Mouse (Mus musculus): ENCODE results near the gene Hivep3. TPM values are rescaled to one million over a fixed set of nuclear protein-coding genes. Genes with fewer than 3 reads are reported as not detected.

Hivep3 gene
- polyA plus RNA-seq, 1 experiment from 2014 or later = 19.0 TPM

- no peak for ATAC-seq (replicated peaks)
- 48% methylated on average over 3 of the region's 3 CpGs for WGBS
These were observed 269.4 kb downstream of the Hivep3 start for GRCm38 (mm10) chr4:120003006-120003405.

DNA sequence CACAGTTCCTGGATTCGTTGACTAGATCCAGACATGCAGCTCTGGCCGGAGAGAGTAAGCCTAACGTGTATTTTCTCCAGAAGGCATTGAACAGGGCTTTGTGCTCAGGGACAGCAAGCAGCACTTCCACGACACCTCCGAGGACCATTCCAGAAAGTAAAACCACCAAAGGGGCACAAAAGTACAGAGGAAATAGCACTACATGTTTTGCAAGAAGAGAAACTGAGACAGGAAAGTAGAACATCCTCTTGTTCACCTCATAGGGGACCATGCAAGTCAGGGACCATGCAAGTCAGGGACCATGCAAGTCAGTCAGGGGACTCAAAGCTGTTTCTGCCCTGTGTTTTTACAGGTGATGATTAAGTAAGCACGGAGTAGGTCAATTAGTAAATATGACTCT lies 272.5 kb downstream of the Hivep3 start:
- H3K27me3 ChIP-seq (replicated peaks) = no peaks in the 10 kb centered on the region
- no peak for ATAC-seq (replicated peaks)
- no peaks in the 10 kb centered on the region for H3K4me1 ChIP-seq
- no peaks in the 10 kb centered on the region for H3K36me3 ChIP-seq (replicated peaks)
- no peak overlapping the region for H3K27ac ChIP-seq
- no peaks in the 10 kb centered on the region for H3K9me3 ChIP-seq
- no peak overlapping the region for H3K9ac ChIP-seq
- H3K4me2 ChIP-seq = no peak overlapping the region
- 86% methylated on average over 6 of the region's 6 CpGs for WGBS
- H3K4me3 ChIP-seq = no peak overlapping the region

More at GRCm38 (mm10) chr4:120003006-120003405, 269.4 kb downstream of the Hivep3 start:
- Histone ChIP-seq H3K4me2 (no peak overlapping the region), H3K9ac (no peak overlapping the region), H3K27me3 (replicated peaks) (no peaks in the 10 kb centered on the region), H3K4me1 (no peaks in the 10 kb centered on the region), H3K4me3 (no peak overlapping the region), H3K27ac (no peak overlapping the region), H3K36me3 (replicated peaks) (no peaks in the 10 kb centered on the region), H3K9me3 (no peaks in the 10 kb centered on the region)

DNA sequence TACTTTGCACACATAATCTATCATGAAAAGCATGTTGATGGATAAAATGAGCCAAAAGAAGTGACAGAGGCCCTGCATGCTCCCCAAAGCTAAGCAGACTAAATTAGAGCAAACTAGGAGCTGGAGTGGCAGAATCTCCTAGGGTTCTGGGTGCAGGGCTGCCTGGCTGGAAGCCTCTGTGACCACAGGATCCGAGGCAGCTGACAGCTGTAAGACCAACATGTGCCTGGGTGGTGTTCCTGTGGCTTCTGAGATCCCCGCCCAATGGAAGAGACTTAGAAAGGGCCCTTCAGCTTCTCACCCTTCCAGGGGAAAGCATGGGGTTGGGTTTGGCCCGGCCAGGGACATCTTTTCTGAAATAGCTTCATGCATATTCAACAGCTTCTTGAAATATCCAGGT lies 274.3 kb downstream of the Hivep3 start:
- Histone ChIP-seq H3K27me3 (replicated peaks) (no peaks in the 10 kb centered on the region), H3K4me2 (no peak overlapping the region), H3K9ac (no peak overlapping the region), H3K36me3 (replicated peaks) (no peaks in the 10 kb centered on the region), H3K9me3 (no peaks in the 10 kb centered on the region), H3K4me3 (no peak overlapping the region), H3K4me1 (no peaks in the 10 kb centered on the region), H3K27ac (no peak overlapping the region)
- 71% methylated on average over 3 of the region's 3 CpGs for WGBS
- no peak for ATAC-seq (replicated peaks)

- H3K4me1 ChIP-seq = no peaks in the 10 kb centered on the region
- H3K36me3 ChIP-seq (replicated peaks) = no peaks in the 10 kb centered on the region
- H3K27me3 ChIP-seq (replicated peaks) = no peaks in the 10 kb centered on the region
- H3K27ac ChIP-seq = no peak overlapping the region
- no peaks in the 10 kb centered on the region for H3K9me3 ChIP-seq
- no peak overlapping the region for H3K4me2 ChIP-seq
- H3K4me3 ChIP-seq = no peak overlapping the region
- no peak for ATAC-seq (replicated peaks)
- WGBS = 75% methylated on average over 2 of the region's 2 CpGs
- no peak overlapping the region for H3K9ac ChIP-seq
These were observed 275.6 kb downstream of the Hivep3 start for GRCm38 (mm10) chr4:120009151-120009550.

GRCm38 (mm10) chr4:120011788-120012187 lies 278.2 kb downstream of the Hivep3 start:
- H3K4me2 ChIP-seq = no peak overlapping the region
- H3K4me1 ChIP-seq = no peaks in the 10 kb centered on the region
- 77% methylated on average over 10 of the region's 10 CpGs for WGBS
- no peaks in the 10 kb centered on the region for H3K27me3 ChIP-seq (replicated peaks)
- no peak overlapping the region for H3K4me3 ChIP-seq
- no peaks in the 10 kb centered on the region for H3K9me3 ChIP-seq
- H3K27ac ChIP-seq = no peak overlapping the region
- H3K36me3 ChIP-seq (replicated peaks) = no peaks in the 10 kb centered on the region
- ATAC-seq (replicated peaks) = no peak
- H3K9ac ChIP-seq = no peak overlapping the region

DNA sequence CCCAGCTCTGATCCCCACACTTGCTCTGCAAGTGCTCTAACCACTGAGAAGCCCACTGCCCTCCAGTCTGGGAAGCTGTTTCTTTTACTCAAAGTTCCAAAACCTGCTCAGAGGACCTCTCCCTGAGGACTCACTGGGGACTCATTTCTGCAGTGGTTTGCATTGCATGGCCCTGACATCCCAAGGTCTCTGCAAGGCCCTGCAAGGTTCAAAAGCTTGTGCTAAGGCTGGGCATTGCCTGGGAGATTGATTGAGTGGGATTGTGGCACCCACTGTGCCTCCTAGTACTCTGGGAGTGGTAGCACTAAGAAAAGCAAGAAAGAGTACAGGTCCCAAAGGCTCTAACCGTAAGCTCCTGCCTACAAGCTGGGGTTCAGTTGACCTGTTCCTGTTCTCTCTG lies 279.3 kb downstream of the Hivep3 start:
- WGBS = 90% methylated on average over 1 of the region's 1 CpGs
- no peaks in the 10 kb centered on the region for H3K36me3 ChIP-seq (replicated peaks)
- no peak overlapping the region for H3K27ac ChIP-seq
- ATAC-seq (replicated peaks) = no peak
- H3K4me3 ChIP-seq = no peak overlapping the region
- H3K9me3 ChIP-seq = no peaks in the 10 kb centered on the region
- H3K4me1 ChIP-seq = no peaks in the 10 kb centered on the region
- no peak overlapping the region for H3K4me2 ChIP-seq
- no peaks in the 10 kb centered on the region for H3K27me3 ChIP-seq (replicated peaks)
- H3K9ac ChIP-seq = no peak overlapping the region

- no peaks in the 10 kb centered on the region for H3K4me1 ChIP-seq
- H3K9ac ChIP-seq = no peak overlapping the region
- no peak for ATAC-seq (replicated peaks)
- H3K27me3 ChIP-seq (replicated peaks) = no peaks in the 10 kb centered on the region
- no peak overlapping the region for H3K4me2 ChIP-seq
- no peak overlapping the region for H3K4me3 ChIP-seq
- H3K9me3 ChIP-seq = no peaks in the 10 kb centered on the region
- H3K27ac ChIP-seq = no peak overlapping the region
- WGBS = 79% methylated on average over 5 of the region's 5 CpGs
- no peaks in the 10 kb centered on the region for H3K36me3 ChIP-seq (replicated peaks)
These were observed 284.8 kb downstream of the Hivep3 start for GRCm38 (mm10) chr4:120018426-120018825.

DNA sequence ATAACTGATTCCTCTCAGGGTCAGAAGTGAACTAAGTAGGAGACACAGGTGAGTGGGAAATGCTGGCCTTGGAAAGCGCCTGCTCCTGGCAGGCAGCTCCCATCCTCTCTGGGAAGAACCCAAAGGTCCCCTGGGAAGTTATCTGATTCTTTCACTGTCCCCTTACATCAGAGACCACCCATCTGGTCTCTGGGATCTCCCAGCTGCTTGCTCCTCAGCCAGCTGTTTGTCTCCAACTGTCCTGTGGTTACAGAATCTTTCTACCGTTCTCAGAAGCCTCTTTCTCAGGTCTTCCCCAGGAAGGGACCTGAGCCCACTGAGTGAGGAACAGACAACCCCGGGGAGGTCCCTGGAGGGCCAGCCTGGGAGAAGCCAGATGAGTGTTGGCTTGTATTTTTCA lies 288.8 kb downstream of the Hivep3 start:
- no peak overlapping the region for H3K27ac ChIP-seq
- no peaks in the 10 kb centered on the region for H3K9me3 ChIP-seq
- no peak for ATAC-seq (replicated peaks)
- no peaks in the 10 kb centered on the region for H3K4me1 ChIP-seq
- no peak overlapping the region for H3K4me3 ChIP-seq
- H3K27me3 ChIP-seq (replicated peaks) = no peaks in the 10 kb centered on the region
- no peak overlapping the region for H3K9ac ChIP-seq
- H3K36me3 ChIP-seq (replicated peaks) = no peaks in the 10 kb centered on the region
- WGBS = 68% methylated on average over 3 of the region's 3 CpGs
- no peak overlapping the region for H3K4me2 ChIP-seq

DNA sequence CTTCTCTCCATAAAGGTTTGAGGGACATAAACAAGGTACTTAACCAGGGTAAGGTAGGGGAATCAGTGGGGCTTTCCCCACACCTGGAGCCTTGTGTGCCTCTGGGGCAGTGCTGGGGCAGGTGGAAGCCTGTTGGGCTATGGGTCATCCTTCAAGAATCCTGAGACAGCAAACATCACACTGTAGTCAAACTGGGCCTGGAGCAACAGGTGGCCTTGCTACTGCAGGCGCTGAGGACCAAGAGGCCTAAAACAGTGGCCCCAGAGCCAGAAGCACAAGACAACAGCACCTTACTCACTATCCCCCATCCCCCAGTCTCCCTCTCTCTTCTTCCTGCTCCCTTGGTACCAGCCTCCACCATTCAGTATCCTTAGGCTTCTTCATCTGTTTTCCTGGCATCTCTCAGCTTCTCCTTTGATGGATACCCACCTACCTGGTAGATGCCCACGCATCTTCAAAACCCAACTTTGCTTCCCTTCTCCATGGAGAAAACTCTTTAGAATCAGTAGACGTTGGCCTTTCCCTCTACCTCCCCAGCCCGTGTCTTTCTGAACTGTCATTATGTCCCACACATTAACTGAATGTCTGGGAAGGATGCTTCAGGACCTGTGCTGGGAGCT lies 289.7 kb downstream of the Hivep3 start:
- Histone ChIP-seq H3K27ac (no peak overlapping the region), H3K27me3 (replicated peaks) (no peaks in the 10 kb centered on the region), H3K4me1 (no peaks in the 10 kb centered on the region), H3K36me3 (replicated peaks) (no peaks in the 10 kb centered on the region), H3K9ac (no peak overlapping the region), H3K4me3 (no peak overlapping the region), H3K4me2 (no peak overlapping the region), H3K9me3 (no peaks in the 10 kb centered on the region)
- no peak for ATAC-seq (replicated peaks)
- 90% methylated on average over 4 of the region's 4 CpGs for WGBS

- Histone ChIP-seq H3K9ac (no peak overlapping the region), H3K27me3 (replicated peaks) (no peaks in the 10 kb centered on the region), H3K4me2 (no peak overlapping the region), H3K9me3 (no peaks in the 10 kb centered on the region), H3K4me1 (no peaks in the 10 kb centered on the region), H3K27ac (no peak overlapping the region), H3K36me3 (replicated peaks) (no peaks in the 10 kb centered on the region), H3K4me3 (no peak overlapping the region)
- 55% methylated on average over 10 of the region's 10 CpGs for WGBS
- no peak for ATAC-seq (replicated peaks)
These were observed 290.5 kb downstream of the Hivep3 start for GRCm38 (mm10) chr4:120024071-120024470.

DNA sequence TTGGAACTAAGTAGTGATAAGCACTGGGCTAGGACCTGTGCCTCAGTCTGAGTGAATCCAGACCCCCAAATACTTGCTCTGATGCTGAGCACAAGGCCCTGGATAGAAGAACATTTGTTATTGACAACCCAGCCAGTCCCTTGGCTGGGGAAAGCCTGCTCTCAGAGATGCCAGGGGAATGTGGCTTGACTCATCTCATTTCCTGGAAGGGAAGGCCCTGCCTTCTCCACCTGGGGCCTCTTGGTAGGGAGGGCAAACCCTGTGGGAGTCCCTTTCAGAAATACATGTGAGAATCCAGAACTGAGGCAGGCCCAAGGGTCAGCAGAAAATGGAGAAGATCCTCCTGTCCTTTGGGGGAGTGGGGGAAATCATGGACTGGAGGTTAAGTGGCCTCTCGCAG lies 294.1 kb downstream of the Hivep3 start:
- H3K9ac ChIP-seq = no peak overlapping the region
- no peak for ATAC-seq (replicated peaks)
- no peaks in the 10 kb centered on the region for H3K4me1 ChIP-seq
- no peak overlapping the region for H3K4me3 ChIP-seq
- H3K27me3 ChIP-seq (replicated peaks) = peaks cover 11% of the 10 kb centered on the region; the same call in 1 of the 2 replicates
- 85% methylated on average over 1 of the region's 1 CpGs for WGBS
- H3K4me2 ChIP-seq = no peak overlapping the region
- no peaks in the 10 kb centered on the region for H3K36me3 ChIP-seq (replicated peaks)
- no peak overlapping the region for H3K27ac ChIP-seq
- no peaks in the 10 kb centered on the region for H3K9me3 ChIP-seq

GRCm38 (mm10) chr4:120029937-120030336 lies 296.4 kb downstream of the Hivep3 start:
- no peak for ATAC-seq (replicated peaks)
- WGBS = 82% methylated on average over 1 of the region's 1 CpGs
- H3K4me1 ChIP-seq = peaks cover 7% of the 10 kb centered on the region

DNA sequence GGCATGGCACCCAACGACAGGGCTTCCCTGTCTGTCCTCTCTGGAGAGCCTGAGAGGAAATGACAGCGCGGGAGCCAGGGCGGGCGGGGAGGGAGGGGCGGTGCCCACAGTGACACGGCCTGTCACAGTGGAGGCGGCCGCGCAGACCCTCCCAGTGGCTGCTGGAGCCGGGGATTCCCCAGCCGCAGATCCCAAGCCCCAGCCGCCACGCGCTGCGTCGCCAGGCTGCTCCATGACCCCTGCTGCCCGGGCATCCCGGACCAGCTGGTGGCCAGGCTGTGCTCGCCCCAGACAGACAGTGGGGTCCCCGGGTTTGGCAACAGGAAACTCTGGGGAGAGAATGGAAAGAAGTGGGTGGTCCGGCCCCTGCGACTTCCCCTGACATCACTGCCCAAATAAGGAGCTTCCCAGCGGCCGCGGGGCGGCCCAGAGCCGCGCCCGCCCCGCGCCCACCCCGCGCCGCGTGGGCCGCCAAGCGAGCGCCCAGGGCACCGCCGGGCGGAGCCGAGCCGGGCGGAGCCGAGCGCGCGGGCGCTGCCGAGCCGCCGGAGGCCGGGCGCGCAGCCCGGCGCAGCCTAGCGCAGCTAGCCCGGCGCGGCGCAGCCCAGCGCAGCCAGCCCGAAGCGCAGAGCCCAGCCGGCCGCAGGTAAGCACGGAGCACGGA lies 298.9 kb downstream of the Hivep3 start:
- H3K9me3 ChIP-seq = no peaks in the 10 kb centered on the region
- peaks cover 30% of the 10 kb centered on the region for H3K27me3 ChIP-seq (replicated peaks)
- peak overlapping the region; percentile 64 for H3K4me3 ChIP-seq
- H3K27ac ChIP-seq = peak overlapping the region; percentile 24
- H3K4me1 ChIP-seq = peaks cover 12% of the 10 kb centered on the region
- WGBS = under 1% methylated on average over 37 of the region's 70 CpGs
- ATAC-seq (replicated peaks) = peak; percentile 81
- H3K36me3 ChIP-seq (replicated peaks) = no peaks in the 10 kb centered on the region
- peak overlapping the region; percentile 80 for H3K4me2 ChIP-seq
- peak overlapping the region; percentile 59 for H3K9ac ChIP-seq

More at GRCm38 (mm10) chr4:120029937-120030336, 296.4 kb downstream of the Hivep3 start:
- Histone ChIP-seq H3K27ac (no peak overlapping the region), H3K4me2 (no peak overlapping the region), H3K9me3 (no peaks in the 10 kb centered on the region), H3K27me3 (replicated peaks) (peaks cover 27% of the 10 kb centered on the region), H3K4me3 (no peak overlapping the region), H3K9ac (no peak overlapping the region), H3K36me3 (replicated peaks) (no peaks in the 10 kb centered on the region)

Data from midbrain, embryonic 15.5 days (tissue).